Mouse (Mus musculus) embryonic facial prominence, embryonic 11.5 days (tissue): ENCODE data around the gene Rasgrf1. TPM values are rescaled to one million over a fixed set of nuclear protein-coding genes. Genes with fewer than 3 reads are reported as not detected.

Source experiments
- polyA plus RNA-seq: library from polyadenylated mRNA; unstranded; fragments of >200 nt; fragmentation: Nextera tagmentation; extraction: Ambion mirVana; gene quantifications from 2 replicates; pipeline ENCODE4 v1.2.1, GENCODE M21; 2014

Rasgrf1 gene
- polyA plus RNA-seq, 1 experiment from 2014 or later = not detected

Other genes with a start within 250 kb of the Rasgrf1 start
- gene Tmed3, start 204.8 kb upstream of the Rasgrf1 start, polyA plus RNA-seq = 49.0 and 57.5 TPM in 2 replicates
- 0.11 and 0.17 TPM in 2 replicates for gene Ankrd34c, start 171.4 kb upstream of the Rasgrf1 start, polyA plus RNA-seq
- 8.9 and 11.8 TPM in 2 replicates for gene Ctsh, start 144.2 kb downstream of the Rasgrf1 start, polyA plus RNA-seq
- 527 and 556 TPM in 2 replicates for gene Morf4l1, start 204.9 kb downstream of the Rasgrf1 start, polyA plus RNA-seq